Mouse (Mus musculus): ENCODE data around the gene Cacna1g. TPM values are rescaled to one million over a fixed set of nuclear protein-coding genes. Genes with fewer than 3 reads are reported as not detected.

Gene Cacna1g
- total and polyA plus RNA-seq, 3 experiments = 1.7 to 3.7 (median 2.4) TPM

GRCm38 (mm10) chr11:94405348-94405747, 68.7 kb downstream of the Cacna1g start:
- Histone ChIP-seq H3K36me3 (replicated peaks in 1 of 2; ENCODE audit: control insufficient read depth in 1 of 2, insufficient read depth in 1 of 2, low read length in 1 of 2) (peaks cover 0 to 2% of the 10 kb centered on the region in 2 experiments), H3K79me2 (replicated peaks; ENCODE audit: control insufficient read depth, extremely low read depth, insufficient read depth, poor library complexity, severe bottlenecking) (no peaks in the 10 kb centered on the region), H3K27me3 (replicated peaks) (no peaks in the 10 kb centered on the region), H3K27ac (ENCODE audit: insufficient read depth, low read depth) (no peak overlapping the region), H3K4me1 (ENCODE audit: control insufficient read depth in 1 of 2, insufficient read depth in 2 of 2) (peaks cover 22 to 73% of the 10 kb centered on the region in 2 experiments), H3K9ac (ENCODE audit: insufficient read depth, low read depth) (no peak overlapping the region), H3K4me2 (ENCODE audit: insufficient read depth, low read depth, poor library complexity, severe bottlenecking) (0 out of 2 replicates have a peak overlapping the region, but pooled peaks have one; percentile 5), H3K4me3 (replicated peaks in 1 of 3; ENCODE audit: low read depth in 2 of 3, low read length in 2 of 3, poor library complexity in 1 of 3) (peak overlapping the region in 1 of 3 experiments; percentile 2), H3K9me3 (replicated peaks; ENCODE audit: low read length) (no peaks in the 10 kb centered on the region)
- in situ Hi-C loops (cut with MboI; ENCODE audit: low pct_ligation_motif_present, low pct_unique_long_range_greater_than_20kb, low sequenced_read_pairs) = no loop called here
- peak; percentile 75 for DNase-seq (ENCODE audit: extremely low read depth)
- TF ChIP-seq POLR2A (IDR thresholded peaks at IDR 0.05; ENCODE audit: low read depth, low read length) (no peak), PAX5 (IDR thresholded peaks at IDR 0.05; ENCODE audit: low read length) (no peak), GABPA (IDR thresholded peaks at IDR 0.05; ENCODE audit: insufficient replicate concordance, low read depth, low read length) (no peak), JUND (conservative IDR thresholded peaks at IDR 0.05; ENCODE audit: low read depth, low read length) (peak; percentile 64), ZC3H11A (IDR thresholded peaks at IDR 0.05; ENCODE audit: low read depth, low read length) (no peak), ZMIZ1 (IDR thresholded peaks at IDR 0.05; ENCODE audit: low read depth, low read length) (no peak), NELFE (IDR thresholded peaks at IDR 0.05; ENCODE audit: low read depth, low read length) (no peak), USF2 (conservative IDR thresholded peaks at IDR 0.05; ENCODE audit: low read depth, low read length) (no peak), IRF4 (IDR thresholded peaks at IDR 0.05; ENCODE audit: low read depth, low read length) (peak; percentile 92), BHLHE40 (IDR thresholded peaks at IDR 0.05; ENCODE audit: low read depth, low read length) (peak; percentile 61; the same call in 1 of the 2 replicates), TCF12 (IDR thresholded peaks at IDR 0.05; ENCODE audit: low read depth, low read length) (peak; percentile 63), EP300 (IDR thresholded peaks at IDR 0.05; ENCODE audit: low read length) (peak; percentile 91), ETS1 (conservative IDR thresholded peaks at IDR 0.05; ENCODE audit: low read depth, low read length) (peak; percentile 77), NRF1 (IDR thresholded peaks at IDR 0.05; ENCODE audit: low read depth, low read length) (0 out of 2 replicates have a peak, but pooled peaks have one; percentile 35), CHD1 (IDR thresholded peaks at IDR 0.05; ENCODE audit: low read depth, low read length) (0 out of 2 replicates have a peak, but pooled peaks have one; percentile 78), CTCF (conservative IDR thresholded peaks at IDR 0.05 in 1 of 2, IDR thresholded peaks at IDR 0.05 in 1 of 2; ENCODE audit: low read depth in 2 of 2, low read length in 2 of 2) (no peak; a peak in 1 of 4 replicates), CHD2 (IDR thresholded peaks at IDR 0.05; ENCODE audit: low read length) (peak; percentile 72), ZKSCAN1 (IDR thresholded peaks at IDR 0.05; ENCODE audit: borderline replicate concordance, low read depth, low read length) (no peak; the same call in 1 of the 2 replicates), E2F4 (IDR thresholded peaks at IDR 0.05; ENCODE audit: insufficient replicate concordance, low read depth, low read length) (no peak), JUN (IDR thresholded peaks at IDR 0.05; ENCODE audit: insufficient read depth, low read depth, low read length) (peak; percentile 55; the same call in 1 of the 2 replicates), MAX (IDR thresholded peaks at IDR 0.05; ENCODE audit: low read length) (peak; percentile 61; the same call in 1 of the 2 replicates), MXI1 (IDR thresholded peaks at IDR 0.05; ENCODE audit: low read depth, low read length) (peak; percentile 65; the same call in 1 of the 2 replicates), ELF1 (IDR thresholded peaks at IDR 0.05; ENCODE audit: low read depth, low read length) (no peak), TBP (conservative IDR thresholded peaks at IDR 0.05; ENCODE audit: low read depth, low read length) (no peak), HCFC1 (IDR thresholded peaks at IDR 0.05; ENCODE audit: low read depth, low read length) (no peak), RAD21 (IDR thresholded peaks at IDR 0.05; ENCODE audit: low read depth, low read length) (no peak; the same call in 1 of the 2 replicates), UBTF (IDR thresholded peaks at IDR 0.05; ENCODE audit: low read depth, low read length) (no peak; the same call in 1 of the 2 replicates), POLR2AphosphoS2 (IDR thresholded peaks at IDR 0.05; ENCODE audit: low read depth, low read length) (no peak), ZNF384 (IDR thresholded peaks at IDR 0.05; ENCODE audit: low read depth, low read length) (peak; percentile 98), MAZ (IDR thresholded peaks at IDR 0.05; ENCODE audit: low read depth, low read length) (peak; percentile 93), USF1 (IDR thresholded peaks at IDR 0.05; ENCODE audit: low read depth, low read length) (no peak), MEF2A (IDR thresholded peaks at IDR 0.05; ENCODE audit: borderline replicate concordance, low read depth, low read length) (peak; percentile 84), MYC (IDR thresholded peaks at IDR 0.05; ENCODE audit: low read depth, low read length) (peak; percentile 57; the same call in 1 of the 2 replicates), MAFK (IDR thresholded peaks at IDR 0.05; ENCODE audit: insufficient replicate concordance, low read length) (peak; percentile 44; the same call in 1 of the 2 replicates), KAT2A (IDR thresholded peaks at IDR 0.05; ENCODE audit: insufficient replicate concordance, low read length) (no peak), SIN3A (IDR thresholded peaks at IDR 0.05; ENCODE audit: low read length) (peak; percentile 75), RCOR1 (conservative IDR thresholded peaks at IDR 0.05; ENCODE audit: low read depth, low read length) (peak; percentile 83; the same call in 1 of the 2 replicates), SMC3 (IDR thresholded peaks at IDR 0.05; ENCODE audit: low read depth, low read length) (peak; percentile 28)
- dilution Hi-C loops (cut with MboI; ENCODE audit: extremely low pct_ligation_motif_present, extremely low pct_unique_long_range_greater_than_20kb, low sequenced_read_pairs) = no loop called here
